Mouse (Mus musculus) liver, embryonic 12.5 days (tissue): ENCODE measurements around the gene Lcn5. TPM values are rescaled to one million over a fixed set of nuclear protein-coding genes. Genes with fewer than 3 reads are reported as not detected.
"Not testable (repeated sequence)": the region's sequence is repeated elsewhere in the genome, so short reads cannot be mapped to it uniquely, and the experiment has no call there.

Experiments
- ATAC-seq: fragments of 200-750 bp; cut with Nextera tagmentation; 2 replicates; pipeline ENCODE4 v1.8.0; 2017; ENCODE audit warnings: moderate number of reproducible peaks, mild to moderate bottlenecking, moderate library complexity
- H3K27ac ChIP-seq: fragments of 300-500 bp; sonication (generic); 2 replicates; pipeline ENCODE4 v1.5.1; 2016; ENCODE audit warnings: mild to moderate bottlenecking
- H3K27me3 ChIP-seq: fragments of 300-500 bp; sonication (generic); replicated peaks from 2 replicates; pipeline ENCODE4 v1.6.1; 2016; ENCODE audit warnings: mild to moderate bottlenecking, moderate library complexity
- H3K36me3 ChIP-seq: fragments of 300-500 bp; sonication (generic); 2 replicates; pipeline ENCODE4 v1.6.1; 2016; ENCODE audit warnings: mild to moderate bottlenecking, moderate library complexity
- H3K4me1 ChIP-seq: fragments of 300-500 bp; sonication (generic); 2 replicates; pipeline ENCODE4 v1.6.1; 2016
- H3K4me2 ChIP-seq: fragments of 300-500 bp; sonication (generic); 2 replicates; pipeline ENCODE4 v1.6.1; 2016; ENCODE audit warnings: mild to moderate bottlenecking, moderate library complexity
- H3K4me3 ChIP-seq: fragments of 300-500 bp; sonication (generic); 2 replicates; pipeline ENCODE4 v1.5.1; 2016; ENCODE audit warnings: mild to moderate bottlenecking, moderate library complexity
- H3K9ac ChIP-seq: fragments of 300-500 bp; sonication (generic); 2 replicates; pipeline ENCODE4 v1.6.1; 2016; ENCODE audit warnings: mild to moderate bottlenecking, moderate library complexity
- H3K9me3 ChIP-seq: fragments of 300-500 bp; sonication (generic); replicated peaks from 2 replicates; pipeline ENCODE4 v1.6.1; 2016; ENCODE audit warnings: mild to moderate bottlenecking, moderate library complexity
- WGBS: fragments of 180-500 bp; shearing (Covaris S2); methylation state at CpG from one replicate; pipeline ENCODE4 v1.1.7; 2016; ENCODE audit not compliant: insufficient replicate concordance; 5-methylcytosine and 5-hydroxymethylcytosine counted together
- polyA plus RNA-seq: library from polyadenylated mRNA; unstranded; fragments of >200 nt; fragmentation: Nextera tagmentation; extraction: Ambion mirVana; gene quantifications from 2 replicates; pipeline ENCODE4 v1.2.1, GENCODE M21; 2016

Lcn5 gene
- polyA plus RNA-seq, 1 experiment from 2014 or later: not detected

DNA sequence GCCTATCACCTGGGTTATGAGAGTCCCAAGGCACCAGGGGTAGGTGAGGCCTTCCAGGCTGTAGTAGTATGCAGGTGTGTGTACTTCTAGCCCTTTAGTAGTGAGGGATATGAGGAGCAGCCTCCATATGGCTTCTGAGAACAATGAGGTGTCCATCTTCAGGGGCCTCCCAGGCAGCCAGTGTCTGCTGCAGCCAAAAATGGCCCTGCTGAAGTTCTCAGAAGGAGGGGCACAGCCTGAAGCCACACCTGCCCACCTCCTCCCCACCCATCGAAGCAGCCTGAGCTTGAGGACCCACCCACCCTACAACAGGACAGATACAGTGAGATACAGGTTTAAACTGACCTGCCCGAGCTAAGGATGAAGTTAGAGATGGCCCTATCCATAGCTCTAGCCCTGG lies 24.7 kb downstream of the Lcn5 start, which contains the start of gene Lcn10:
Gene Lcn10, plus strand, starts transcription at position 301 of the 400 bp plus-strand sequence.
- Histone ChIP-seq H3K4me1 (no peaks in the 10 kb centered on the region), H3K27ac (no peak within 1 kb of the TSS), H3K4me3 (no peak within 1 kb of the TSS), H3K4me2 (no peak within 1 kb of the TSS), H3K36me3 (no peaks in the 10 kb centered on the region), H3K9ac (no peak within 1 kb of the TSS), H3K27me3 (no peaks in the 10 kb centered on the region), H3K9me3 (no peaks in the 10 kb centered on the region)
- WGBS: 38% methylated on average over 2 of the region's 2 CpGs
- ATAC-seq: no peak

DNA sequence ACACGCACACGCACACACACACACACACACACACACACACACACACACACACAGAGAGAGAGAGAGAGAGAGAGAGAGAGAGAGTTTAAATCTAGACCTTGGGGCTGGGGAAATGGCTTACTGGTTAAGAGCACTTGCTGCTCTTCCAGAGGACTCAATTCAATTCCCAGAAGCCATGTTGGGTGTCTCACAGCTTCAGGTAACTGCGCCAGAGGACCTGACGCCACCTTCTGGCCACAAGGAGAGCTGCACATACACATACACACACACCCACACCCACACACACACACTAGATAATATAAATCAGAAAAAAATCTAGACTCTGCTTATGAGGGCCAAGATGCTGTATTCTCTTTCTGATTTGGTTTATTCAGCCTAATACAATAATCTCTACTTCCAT lies 29.2 kb downstream of the Lcn5 start:
- 38% methylated on average over 2 of the region's 4 CpGs for WGBS
- Histone ChIP-seq H3K4me2 (no peak overlapping the region), H3K27ac (no peak overlapping the region), H3K4me1 (no peaks in the 10 kb centered on the region), H3K9ac (no peak overlapping the region), H3K9me3 (no peaks in the 10 kb centered on the region), H3K36me3 (no peaks in the 10 kb centered on the region), H3K4me3 (no peak overlapping the region), H3K27me3 (0 out of 2 replicates have a peak, but pooled peaks cover 3% of the 10 kb centered on the region)
- ATAC-seq: no peak

GRCm38 (mm10) chr2:25694605-25695004 lies 36.9 kb downstream of the Lcn5 start:
- no peak overlapping the region for H3K27ac ChIP-seq
- H3K9me3 ChIP-seq: no peaks in the 10 kb centered on the region
- H3K27me3 ChIP-seq: no peaks in the 10 kb centered on the region; the same call in none of the 2 replicates
- no peak overlapping the region for H3K9ac ChIP-seq
- H3K4me1 ChIP-seq: no peaks in the 10 kb centered on the region
- H3K36me3 ChIP-seq: no peaks in the 10 kb centered on the region
- H3K4me2 ChIP-seq: no peak overlapping the region
- ATAC-seq: no peak
- H3K4me3 ChIP-seq: no peak overlapping the region

GRCm38 (mm10) chr2:25696951-25697350 lies 39.2 kb downstream of the Lcn5 start:
- Histone ChIP-seq H3K27me3 (peaks cover 5% of the 10 kb centered on the region), H3K4me2 (no peak overlapping the region), H3K9ac (no peak overlapping the region), H3K36me3 (no peaks in the 10 kb centered on the region), H3K27ac (no peak overlapping the region), H3K4me3 (no peak overlapping the region), H3K4me1 (no peaks in the 10 kb centered on the region), H3K9me3 (no peaks in the 10 kb centered on the region)
- 49% methylated on average over 4 of the region's 4 CpGs for WGBS
- ATAC-seq: no peak

GRCm38 (mm10) chr2:25698696-25699095 lies 40.9 kb downstream of the Lcn5 start:
- Histone ChIP-seq H3K4me1 (no peaks in the 10 kb centered on the region), H3K36me3 (no peaks in the 10 kb centered on the region)
- no peak for ATAC-seq

GRCm38 (mm10) chr2:25699743-25700142 lies 42.0 kb downstream of the Lcn5 start, which contains the start of gene Obp2a:
Gene Obp2a, plus strand, starts transcription at chr2:25700043.
- not testable (repeated sequence) for H3K9ac ChIP-seq, ATAC-seq, H3K4me2 ChIP-seq, H3K9me3 ChIP-seq, H3K27ac ChIP-seq, H3K27me3 ChIP-seq, H3K36me3 ChIP-seq, H3K4me1 ChIP-seq, H3K4me3 ChIP-seq
- 69% methylated on average over 3 of the region's 3 CpGs for WGBS

More at GRCm38 (mm10) chr2:25698696-25699095, 40.9 kb downstream of the Lcn5 start:
- Histone ChIP-seq H3K4me2 (no peak overlapping the region), H3K27me3 (peaks cover 5% of the 10 kb centered on the region), H3K4me3 (no peak overlapping the region), H3K9ac (no peak overlapping the region), H3K27ac (no peak overlapping the region), H3K9me3 (no peaks in the 10 kb centered on the region)
- WGBS: 52% methylated on average over 2 of the region's 2 CpGs

- Histone ChIP-seq H3K4me3 (no peak overlapping the region), H3K4me2 (no peak overlapping the region), H3K9me3 (no peaks in the 10 kb centered on the region), H3K4me1 (no peaks in the 10 kb centered on the region), H3K9ac (no peak overlapping the region), H3K27me3 (peaks cover 8% of the 10 kb centered on the region), H3K27ac (no peak overlapping the region), H3K36me3 (no peaks in the 10 kb centered on the region)
- 46% methylated on average over 5 of the region's 5 CpGs for WGBS
- ATAC-seq: no peak
Measured at GRCm38 (mm10) chr2:25701001-25701400, 43.2 kb downstream of the Lcn5 start.

- ATAC-seq: no peak
- WGBS: 63% methylated on average over 4 of the region's 4 CpGs
- no peak overlapping the region for H3K9ac ChIP-seq
- no peaks in the 10 kb centered on the region for H3K9me3 ChIP-seq
- no peaks in the 10 kb centered on the region for H3K36me3 ChIP-seq
- H3K4me2 ChIP-seq: no peak overlapping the region
- no peak overlapping the region for H3K4me3 ChIP-seq
- peaks cover 19% of the 10 kb centered on the region for H3K27me3 ChIP-seq
- peaks cover 15% of the 10 kb centered on the region; the same call in 1 of the 2 replicates for H3K4me1 ChIP-seq
- no peak overlapping the region for H3K27ac ChIP-seq
Measured at GRCm38 (mm10) chr2:25703706-25704105, 46.0 kb downstream of the Lcn5 start.

DNA sequence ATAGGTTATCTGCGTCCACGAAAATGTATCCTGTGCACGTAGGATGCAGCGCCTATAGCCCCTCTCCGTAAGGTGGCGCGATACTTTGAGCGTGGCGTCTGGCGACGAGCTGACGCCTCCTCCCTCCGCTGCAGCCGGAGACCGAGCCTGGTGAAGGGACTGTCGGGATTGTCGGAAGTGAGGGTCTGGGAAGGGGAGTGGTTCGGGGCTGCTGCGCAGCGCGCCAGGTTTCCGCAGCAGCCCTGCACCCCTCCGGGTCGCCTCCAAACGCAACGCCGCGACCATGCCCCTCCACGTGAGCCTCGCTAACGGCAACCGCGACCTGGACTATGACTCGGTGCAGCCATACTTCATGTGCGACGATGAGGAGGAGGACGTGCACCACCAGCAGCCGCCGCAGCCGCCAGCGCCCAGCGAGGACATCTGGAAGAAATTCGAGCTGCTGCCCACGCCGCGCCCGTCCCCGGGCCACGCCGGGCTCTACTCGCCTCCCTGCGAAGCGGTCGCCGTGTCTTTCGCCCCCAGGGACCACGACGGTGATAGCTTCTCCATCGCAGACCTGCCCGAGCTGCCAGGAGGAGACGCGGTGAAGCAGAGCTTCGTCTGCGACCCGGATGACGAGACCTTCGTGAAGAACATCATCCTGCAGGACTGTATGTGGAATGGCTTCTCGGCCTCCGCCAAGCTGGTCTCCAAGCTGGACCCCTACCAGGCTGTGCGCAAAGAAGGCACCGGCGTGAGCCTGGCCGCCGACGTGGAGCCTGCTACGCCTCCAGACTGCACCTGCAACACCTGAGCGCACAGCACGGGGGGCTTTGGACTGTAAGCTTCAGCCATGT lies 49.1 kb downstream of the Lcn5 start, which contains the start of gene Bmyc:
Gene Bmyc, plus strand, starts transcription at position 97 of the 839 bp plus-strand sequence.
- Histone ChIP-seq H3K27me3 (peaks cover 13% of the 10 kb centered on the region), H3K4me2 (peak within 1 kb of the TSS; percentile 74), H3K4me1 (peaks cover 15% of the 10 kb centered on the region; the same call in 1 of the 2 replicates), H3K9ac (peak within 1 kb of the TSS; percentile 60), H3K27ac (no peak within 1 kb of the TSS), H3K4me3 (peak within 1 kb of the TSS; percentile 61), H3K9me3 (no peaks in the 10 kb centered on the region), H3K36me3 (no peaks in the 10 kb centered on the region)
- ATAC-seq: peak; percentile 75
- WGBS: 1% methylated on average over 75 of the region's 78 CpGs

DNA sequence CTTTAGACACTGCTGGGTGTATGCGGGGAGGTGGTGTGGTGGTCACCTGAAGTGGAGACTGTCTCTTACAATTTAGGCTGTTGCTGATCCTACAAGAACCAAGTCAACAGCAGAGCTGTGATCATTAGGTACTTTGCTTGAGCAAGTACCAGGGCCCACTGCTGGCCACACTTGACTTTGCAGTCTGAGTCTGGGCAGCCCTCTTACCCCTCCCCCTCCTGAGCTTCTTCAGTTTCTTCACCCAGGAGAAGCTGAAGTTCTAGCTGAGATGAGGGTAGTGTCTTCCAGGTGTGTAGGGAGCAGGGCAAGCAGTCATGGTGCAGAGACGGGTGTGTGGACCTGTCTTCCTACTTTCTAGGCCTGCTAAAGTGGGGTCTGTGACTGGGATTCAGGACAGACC lies 50.4 kb downstream of the Lcn5 start:
- no peak overlapping the region for H3K4me3 ChIP-seq
- WGBS: 66% methylated on average over 2 of the region's 2 CpGs

DNA sequence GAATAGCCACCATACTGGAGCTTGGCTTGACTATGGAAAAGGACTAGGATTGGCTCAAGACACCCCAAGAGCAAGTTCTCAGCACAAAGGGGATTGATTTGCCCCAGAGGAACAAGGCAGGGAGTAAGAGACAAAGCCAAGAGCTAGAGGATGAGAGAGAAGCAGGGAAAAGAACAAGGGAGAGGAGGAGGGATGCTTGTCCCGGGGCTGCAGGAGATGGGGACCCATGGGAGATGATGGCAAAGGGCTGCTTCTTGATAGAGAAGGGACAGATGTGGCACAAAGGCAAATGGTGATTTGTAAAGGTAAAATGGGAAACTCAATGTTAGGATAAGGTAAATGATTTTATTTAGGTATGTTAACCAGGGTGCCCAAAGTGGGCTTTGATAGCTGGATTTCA lies 51.3 kb downstream of the Lcn5 start:
- H3K27me3 ChIP-seq: peaks cover 13% of the 10 kb centered on the region

More for the DNA sequence above, 50.4 kb downstream of the Lcn5 start:
- H3K27ac ChIP-seq: no peak overlapping the region
- no peak overlapping the region for H3K9ac ChIP-seq
- no peak for ATAC-seq
- H3K4me1 ChIP-seq: peaks cover 15% of the 10 kb centered on the region; the same call in 1 of the 2 replicates
- H3K36me3 ChIP-seq: no peaks in the 10 kb centered on the region
- no peak overlapping the region for H3K4me2 ChIP-seq
- H3K27me3 ChIP-seq: peaks cover 13% of the 10 kb centered on the region
- no peaks in the 10 kb centered on the region for H3K9me3 ChIP-seq

GRCm38 (mm10) chr2:25709791-25710190 lies 52.0 kb downstream of the Lcn5 start:
- not testable (repeated sequence) for H3K4me3 ChIP-seq, H3K27ac ChIP-seq, H3K36me3 ChIP-seq, ATAC-seq, H3K9ac ChIP-seq, H3K4me2 ChIP-seq, H3K9me3 ChIP-seq
- WGBS: 45% methylated on average over 2 of the region's 2 CpGs
- Histone ChIP-seq H3K4me1 (peaks cover 15% of the 10 kb centered on the region; the same call in 1 of the 2 replicates), H3K27me3 (peaks cover 13% of the 10 kb centered on the region)

More for the DNA sequence above, 51.3 kb downstream of the Lcn5 start:
- not testable (repeated sequence) for ATAC-seq, H3K27ac ChIP-seq, H3K4me2 ChIP-seq, H3K9me3 ChIP-seq, H3K9ac ChIP-seq, H3K36me3 ChIP-seq, H3K4me3 ChIP-seq
- peaks cover 15% of the 10 kb centered on the region; the same call in 1 of the 2 replicates for H3K4me1 ChIP-seq
- 69% methylated on average over 1 of the region's 1 CpGs for WGBS
